ENCODE assay signal across 30 mouse cellular contexts in the genomic region with DNA sequence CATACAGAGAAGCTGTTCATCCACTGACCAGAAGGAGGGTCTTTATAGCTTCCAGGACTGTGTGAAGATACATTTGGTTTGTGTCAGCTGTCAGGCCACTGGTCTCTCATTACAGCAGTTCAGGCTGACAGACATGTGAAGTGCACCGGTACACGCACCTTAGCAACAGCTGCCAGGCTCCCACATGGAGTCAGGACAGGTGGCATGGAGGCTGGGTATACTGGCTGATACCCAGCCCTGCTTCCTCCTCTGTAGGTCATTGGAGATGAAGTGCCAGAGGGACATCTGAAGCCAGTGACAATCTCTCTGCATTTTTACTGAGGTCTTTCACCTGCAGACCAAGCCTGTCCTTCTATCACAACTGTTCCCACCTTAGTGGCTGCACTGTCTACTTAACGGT.
DNase-seq lines count a peak whose midpoint lies in the region; ATAC-seq and TF ChIP-seq lines count a peak whose summit lies in the region.
"Had no signal": no experiment of that assay in that cellular context is flagged by ENCODE, and none has a peak within 500 bp of the region (broad histone marks: within the 10 kb centered on the region; RNA-seq: fewer than 3 reads in every experiment).

No protein-coding gene starts in this region.

- no peak for TF ChIP-seq CTCF in cerebellum, adult 2 months (IDR thresholded peaks at IDR 0.05; ENCODE audit: borderline replicate concordance, insufficient read depth, low read depth, low read length)
- TF ChIP-seq CTCF in midbrain, postnatal 0 days (IDR thresholded peaks at IDR 0.05): no peak

- no peak overlapping the region for H3ac ChIP-seq in myocyte (ENCODE audit: control insufficient read depth, insufficient read length)

- peaks cover 10% of the 10 kb centered on the region; the same call in 1 of the 2 replicates for H3K4me1 ChIP-seq in cerebellum, adult 2 months (ENCODE audit: control insufficient read depth, insufficient read depth, low read length)
- no peaks in the 10 kb centered on the region for H3K4me1 ChIP-seq in midbrain, postnatal 0 days (ENCODE audit: insufficient read depth, low read length)
- H3K4me1 ChIP-seq: embryonic facial prominence, embryonic 12.5 days; hindbrain, embryonic 10.5 days; hindbrain, embryonic 15.5 days; kidney, embryonic 15.5 days; limb, embryonic 12.5 days; liver, embryonic 15.5 days; midbrain, embryonic 10.5 days; midbrain, embryonic 15.5 days; neural tube, embryonic 12.5 days had no signal

- ATAC-seq in midbrain, postnatal 0 days (ENCODE audit: low FRiP score): no peak
- ATAC-seq: activated CD4-positive, CD25-positive, alpha-beta regulatory T cell, adult 4 months; forebrain, embryonic 14.5 days; midbrain, embryonic 15.5 days had no signal

- H3K27me3 ChIP-seq in cerebellum, adult 2 months (ENCODE audit: control insufficient read depth, insufficient read depth, low read length): no peaks in the 10 kb centered on the region
- H3K27me3 ChIP-seq in myocyte (ENCODE audit: control insufficient read depth, insufficient read depth, insufficient read length): peaks cover 4% of the 10 kb centered on the region
- H3K27me3 ChIP-seq in midbrain, postnatal 0 days (ENCODE audit: insufficient read depth, low read length): no peaks in the 10 kb centered on the region
- H3K27me3 ChIP-seq: embryonic facial prominence, embryonic 12.5 days; hindbrain, embryonic 15.5 days; kidney, embryonic 15.5 days; limb, embryonic 12.5 days; liver, embryonic 15.5 days; midbrain, embryonic 15.5 days; neural tube, embryonic 12.5 days had no signal

- H3K9me3 ChIP-seq in midbrain, postnatal 0 days (ENCODE audit: low read length): no peaks in the 10 kb centered on the region
- H3K9me3 ChIP-seq: embryonic facial prominence, embryonic 12.5 days; hindbrain, embryonic 10.5 days; hindbrain, embryonic 15.5 days; kidney, embryonic 15.5 days; limb, embryonic 12.5 days; liver, embryonic 15.5 days; midbrain, embryonic 10.5 days; midbrain, embryonic 15.5 days; neural tube, embryonic 12.5 days had no signal

- H3K79me2 ChIP-seq in myocyte (ENCODE audit: control insufficient read depth, insufficient read depth): no peaks in the 10 kb centered on the region

- no peak overlapping the region for H3K4me2 ChIP-seq in myocyte (ENCODE audit: low read depth)
- H3K4me2 ChIP-seq in midbrain, postnatal 0 days (ENCODE audit: low read depth, low read length, poor library complexity, severe bottlenecking): no peak overlapping the region
- H3K4me2 ChIP-seq: embryonic facial prominence, embryonic 12.5 days; hindbrain, embryonic 15.5 days; kidney, embryonic 15.5 days; limb, embryonic 12.5 days; liver, embryonic 15.5 days; lung, embryonic 14.5 days; midbrain, embryonic 15.5 days; neural tube, embryonic 12.5 days had no signal

- no peak overlapping the region for H3K4me3 ChIP-seq in cerebellum, adult 2 months (replicated peaks; ENCODE audit: insufficient read depth, low read depth, low read length)
- no peak overlapping the region for H3K4me3 ChIP-seq in myocyte
- H3K4me3 ChIP-seq in midbrain, postnatal 0 days (ENCODE audit: low read depth, low read length): no peak overlapping the region
- H3K4me3 ChIP-seq: embryonic facial prominence, embryonic 12.5 days; hindbrain, embryonic 10.5 days; hindbrain, embryonic 15.5 days; kidney, embryonic 15.5 days; left cerebral cortex, adult 2 months; limb, embryonic 12.5 days; liver, embryonic 15.5 days; midbrain, embryonic 10.5 days; midbrain, embryonic 15.5 days; neural tube, embryonic 12.5 days had no signal

- no peak overlapping the region for H3K27ac ChIP-seq in cerebellum, adult 2 months (ENCODE audit: insufficient read depth, low read length)
- no peak overlapping the region for H3K27ac ChIP-seq in midbrain, postnatal 0 days (ENCODE audit: low read depth, low read length)
- H3K27ac ChIP-seq: embryonic facial prominence, embryonic 12.5 days; hindbrain, embryonic 10.5 days; hindbrain, embryonic 15.5 days; kidney, embryonic 15.5 days; left cerebral cortex, adult 2 months; limb, embryonic 12.5 days; liver, embryonic 15.5 days; midbrain, embryonic 10.5 days; midbrain, embryonic 15.5 days; neural tube, embryonic 12.5 days; stomach, postnatal 0 days had no signal

- 31% methylated on average over 3 of the region's 3 CpGs for WGBS in cerebellum, adult 2 months
- WGBS in midbrain, postnatal 0 days: 93% methylated on average over 3 of the region's 3 CpGs

- no peak for TF ChIP-seq POLR2A in cerebellum, adult 2 months (IDR thresholded peaks at IDR 0.05; ENCODE audit: borderline replicate concordance, insufficient read depth, low read length)
- no peak for TF ChIP-seq POLR2A in myocyte (IDR thresholded peaks at IDR 0.05; ENCODE audit: insufficient read length, low read depth)

- H3K9ac ChIP-seq in midbrain, postnatal 0 days (replicated peaks; ENCODE audit: low read length, poor library complexity, severe bottlenecking): no peak overlapping the region
- H3K9ac ChIP-seq: embryonic facial prominence, embryonic 12.5 days; hindbrain, embryonic 15.5 days; kidney, embryonic 15.5 days; limb, embryonic 12.5 days; liver, embryonic 15.5 days; lung, embryonic 14.5 days; midbrain, embryonic 15.5 days; neural tube, embryonic 12.5 days had no signal

- DNase-seq in cerebellum, adult 2 months: peak; percentile 48 to 72
- DNase-seq in cerebellum, postnatal 10 days: no peak
- peak; percentile 14 for DNase-seq in MN1 (ENCODE audit: low spot score)
- DNase-seq in cerebellum, adult 8-10 months: peak; percentile 25
- DNase-seq in thymus, postnatal 25 days: no peak
- DNase-seq in midbrain, postnatal 0 days (ENCODE audit: low spot score): no peak
- DNase-seq: adrenal gland, adult 2 months; adrenal gland, postnatal 36 days; embryo, embryonic 11 days; heart, postnatal 14 days; kidney, adult 18-20 months; lung, embryonic 14.5 days; lung, postnatal 14 days; right cerebral cortex, adult 18-20 months; thymus, adult 18-20 months; thymus, postnatal 4 days had no signal

- H3K36me3 ChIP-seq in myocyte (ENCODE audit: control insufficient read depth, insufficient read depth): no peaks in the 10 kb centered on the region
- H3K36me3 ChIP-seq in midbrain, postnatal 0 days (ENCODE audit: insufficient read depth, low read length): no peaks in the 10 kb centered on the region
- H3K36me3 ChIP-seq: embryonic facial prominence, embryonic 12.5 days; hindbrain, embryonic 10.5 days; hindbrain, embryonic 15.5 days; kidney, embryonic 15.5 days; limb, embryonic 12.5 days; liver, embryonic 15.5 days; midbrain, embryonic 10.5 days; midbrain, embryonic 15.5 days; neural tube, embryonic 12.5 days had no signal

TF ChIP-seq in myocyte, 11 proteins besides CTCF, POLR2A, EP300 and RAD21:
- peak in 2 of 3 experiments; percentile 26 to 86 for TF ChIP-seq MYOD1 (IDR thresholded peaks at IDR 0.05; ENCODE audit: control insufficient read depth in 1 of 3, insufficient read length in 2 of 3, low read depth in 2 of 3)
- TF ChIP-seq MAX (IDR thresholded peaks at IDR 0.05; ENCODE audit: low read depth): no peak
- TF ChIP-seq USF1 (IDR thresholded peaks at IDR 0.05; ENCODE audit: low read depth): no peak
- TF ChIP-seq MYOG (IDR thresholded peaks at IDR 0.05; ENCODE audit: control insufficient read depth in 1 of 3, insufficient read depth in 1 of 3, insufficient read length in 2 of 3, low read depth in 2 of 3): peak in 1 of 3 experiments; percentile 41

Comparison
In these comparisons a context has a peak if more than half of its experiments do, and no peak if none do; other contexts are left out.
1. DNase-seq: peak in cerebellum, adult 2 months (2 of 2), MN1 (single experiment) and cerebellum, adult 8-10 months (single experiment); none in cerebellum, postnatal 10 days (0 of 2), thymus, postnatal 25 days (single experiment) and midbrain, postnatal 0 days (single experiment).